Mouse (Mus musculus): Measurements from ENCODE around the gene Ppp1r14d. TPM values are rescaled to one million over a fixed set of nuclear protein-coding genes. Genes with fewer than 3 reads are reported as not detected.

Ppp1r14d gene
- polyA plus RNA-seq, 1 experiment from 2014 or later = 3.4 TPM

DNA sequence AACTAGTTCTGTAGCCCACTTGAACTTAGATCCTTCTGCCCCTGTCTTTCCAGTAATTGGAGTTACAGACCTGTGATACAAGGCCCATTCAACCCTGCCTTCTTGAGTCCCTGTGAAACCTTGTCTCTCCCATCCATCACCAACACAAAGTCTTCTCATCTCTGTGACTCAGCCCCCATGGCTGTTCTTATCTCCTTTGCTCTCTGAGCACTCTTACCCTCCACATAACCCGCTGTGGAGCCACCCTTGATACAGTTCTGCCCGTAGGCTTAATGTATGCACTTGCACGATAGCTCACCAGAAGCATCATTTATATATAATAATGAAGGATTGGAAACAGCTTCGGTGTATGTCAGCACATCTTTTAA is 11.1 kb upstream of the Ppp1r14d start:
- H3K4me1 ChIP-seq (ENCODE audit: control insufficient read depth, insufficient read depth, low read length) = no peaks in the 10 kb centered on the region; the same call in 1 of the 2 replicates
- no peak overlapping the region for H3K27ac ChIP-seq (ENCODE audit: low read length)
- no peak overlapping the region for H3K9ac ChIP-seq (ENCODE audit: low read length)
- no peaks in the 10 kb centered on the region for H3K36me3 ChIP-seq (ENCODE audit: control insufficient read depth, insufficient read depth, low read length)
- no peak overlapping the region for H3K4me3 ChIP-seq (replicated peaks; ENCODE audit: low read length)
- 0 out of 2 replicates have a peak overlapping the region, but pooled peaks have one; percentile 65 for H3K4me2 ChIP-seq (ENCODE audit: low read depth, low read length)
- H3K9me3 ChIP-seq (replicated peaks; ENCODE audit: control insufficient read depth, low read length) = no peaks in the 10 kb centered on the region
- 74% methylated on average over 4 of the region's 4 CpGs for WGBS
- ATAC-seq (ENCODE audit: insufficient read depth, low FRiP score) = no peak
- H3K27me3 ChIP-seq (ENCODE audit: control insufficient read depth, insufficient read depth, low read length) = peaks cover 29% of the 10 kb centered on the region

DNA sequence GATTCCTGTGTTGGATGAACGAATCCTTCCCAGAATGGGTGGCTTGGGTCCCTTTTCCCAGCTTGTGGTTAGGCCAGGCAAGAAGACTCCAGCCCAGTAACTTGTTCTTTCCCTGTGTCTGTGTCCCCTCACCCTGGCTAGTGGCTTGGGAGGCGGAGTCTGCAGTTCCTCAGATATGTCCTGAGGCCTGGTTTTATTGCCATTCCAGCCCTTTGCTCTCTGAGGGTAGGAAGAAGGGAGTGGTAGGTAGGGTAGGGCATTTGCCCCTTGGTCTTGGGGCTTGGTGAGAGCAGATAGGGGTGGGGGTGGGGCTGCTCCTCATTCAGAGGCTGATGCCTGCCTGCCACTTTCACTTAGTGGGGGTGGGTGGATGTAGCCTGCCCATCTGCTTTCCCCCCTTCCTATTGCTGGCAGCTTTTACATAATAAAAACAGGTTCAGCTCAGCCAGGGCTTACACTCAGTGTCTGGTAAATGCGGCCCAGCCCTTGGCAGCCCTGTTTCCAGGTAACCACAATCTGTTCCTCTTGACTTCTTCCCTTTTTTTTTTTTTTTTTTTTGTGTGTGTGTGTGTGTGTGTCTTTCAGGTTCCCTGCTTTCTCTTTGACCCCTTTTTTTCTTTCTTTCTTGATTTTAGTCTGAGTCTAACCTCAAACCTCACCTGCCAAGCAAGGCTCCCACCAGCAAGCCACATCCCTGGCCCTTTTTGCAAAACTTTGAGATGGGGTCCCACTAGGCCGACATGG is 10.5 kb upstream of the Ppp1r14d start:
- Histone ChIP-seq H3K4me1 (ENCODE audit: control insufficient read depth, insufficient read depth, low read length) (no peaks in the 10 kb centered on the region; the same call in 1 of the 2 replicates), H3K27me3 (ENCODE audit: control insufficient read depth, insufficient read depth, low read length) (peaks cover 31% of the 10 kb centered on the region), H3K36me3 (ENCODE audit: control insufficient read depth, insufficient read depth, low read length) (no peaks in the 10 kb centered on the region), H3K4me2 (ENCODE audit: low read depth, low read length) (peak overlapping the region; percentile 65), H3K9ac (ENCODE audit: low read length) (peak overlapping the region; percentile 58; the same call in 1 of the 2 replicates), H3K4me3 (replicated peaks; ENCODE audit: low read length) (peak overlapping the region; percentile 60), H3K27ac (ENCODE audit: low read length) (peak overlapping the region; percentile 61; the same call in 1 of the 2 replicates), H3K9me3 (replicated peaks; ENCODE audit: control insufficient read depth, low read length) (no peaks in the 10 kb centered on the region)
- no peak for ATAC-seq (ENCODE audit: insufficient read depth, low FRiP score)
- 58% methylated on average over 4 of the region's 4 CpGs for WGBS

DNA sequence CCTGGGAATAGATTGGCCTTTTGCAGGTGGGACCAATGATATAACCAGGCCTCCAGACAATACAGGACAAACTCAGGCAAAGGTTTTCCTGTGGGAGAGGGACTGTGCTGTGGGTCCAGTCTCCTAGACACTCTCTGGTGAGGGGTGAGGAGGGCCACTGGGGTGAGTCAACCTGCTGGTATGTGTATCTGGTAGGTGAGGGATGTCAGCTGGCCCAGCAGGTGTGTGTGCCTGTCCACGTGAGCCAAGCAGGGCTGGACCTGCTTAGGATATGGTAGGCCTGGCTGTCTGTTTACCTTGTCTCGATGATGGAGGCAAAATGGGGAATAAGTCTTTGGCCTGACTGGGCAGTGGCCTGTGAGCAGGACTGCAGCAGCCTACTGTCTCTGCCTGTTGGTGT is 9.0 kb upstream of the Ppp1r14d start:
- H3K27ac ChIP-seq (ENCODE audit: low read length) = peak overlapping the region; percentile 88
- ATAC-seq (ENCODE audit: insufficient read depth, low FRiP score) = peak; percentile 71

DNA sequence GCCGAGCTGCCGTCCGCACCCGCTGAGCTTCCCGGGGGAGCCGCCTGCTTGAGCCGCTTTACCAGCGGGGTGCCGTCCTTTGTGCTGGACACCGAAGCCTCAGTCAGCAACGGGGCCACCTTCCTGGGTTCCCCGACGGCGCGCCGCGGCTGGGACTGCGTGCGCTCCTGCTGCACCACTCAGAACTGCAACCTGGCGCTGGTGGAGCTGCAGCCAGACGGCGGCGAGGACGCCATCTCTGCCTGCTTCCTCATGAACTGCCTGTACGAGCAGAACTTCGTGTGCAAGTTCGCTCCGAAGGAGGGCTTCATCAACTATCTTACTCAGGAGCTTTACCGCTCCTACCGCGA is 8.1 kb upstream of the Ppp1r14d start:
- H3K9me3 ChIP-seq (replicated peaks; ENCODE audit: control insufficient read depth, low read length) = no peaks in the 10 kb centered on the region
- H3K4me1 ChIP-seq (ENCODE audit: control insufficient read depth, insufficient read depth, low read length) = no peaks in the 10 kb centered on the region; the same call in 1 of the 2 replicates
- H3K4me3 ChIP-seq (replicated peaks; ENCODE audit: low read length) = peak overlapping the region; percentile 60
- H3K36me3 ChIP-seq (ENCODE audit: control insufficient read depth, insufficient read depth, low read length) = no peaks in the 10 kb centered on the region
- 3% methylated on average over 31 of the region's 31 CpGs for WGBS
- H3K27ac ChIP-seq (ENCODE audit: low read length) = peak overlapping the region; percentile 88
- no peak for ATAC-seq (ENCODE audit: insufficient read depth, low FRiP score)
- peak overlapping the region; percentile 65 for H3K4me2 ChIP-seq (ENCODE audit: low read depth, low read length)
- H3K27me3 ChIP-seq (ENCODE audit: control insufficient read depth, insufficient read depth, low read length) = peaks cover 31% of the 10 kb centered on the region
- H3K9ac ChIP-seq (ENCODE audit: low read length) = peak overlapping the region; percentile 78

More for the DNA sequence above, 9.0 kb upstream of the Ppp1r14d start:
- H3K27me3 ChIP-seq (ENCODE audit: control insufficient read depth, insufficient read depth, low read length) = peaks cover 31% of the 10 kb centered on the region
- peak overlapping the region; percentile 78 for H3K9ac ChIP-seq (ENCODE audit: low read length)
- no peaks in the 10 kb centered on the region; the same call in 1 of the 2 replicates for H3K4me1 ChIP-seq (ENCODE audit: control insufficient read depth, insufficient read depth, low read length)
- 50% methylated on average over 2 of the region's 2 CpGs for WGBS
- H3K4me3 ChIP-seq (replicated peaks; ENCODE audit: low read length) = peak overlapping the region; percentile 60
- peak overlapping the region; percentile 65 for H3K4me2 ChIP-seq (ENCODE audit: low read depth, low read length)
- no peaks in the 10 kb centered on the region for H3K36me3 ChIP-seq (ENCODE audit: control insufficient read depth, insufficient read depth, low read length)
- no peaks in the 10 kb centered on the region for H3K9me3 ChIP-seq (replicated peaks; ENCODE audit: control insufficient read depth, low read length)

DNA sequence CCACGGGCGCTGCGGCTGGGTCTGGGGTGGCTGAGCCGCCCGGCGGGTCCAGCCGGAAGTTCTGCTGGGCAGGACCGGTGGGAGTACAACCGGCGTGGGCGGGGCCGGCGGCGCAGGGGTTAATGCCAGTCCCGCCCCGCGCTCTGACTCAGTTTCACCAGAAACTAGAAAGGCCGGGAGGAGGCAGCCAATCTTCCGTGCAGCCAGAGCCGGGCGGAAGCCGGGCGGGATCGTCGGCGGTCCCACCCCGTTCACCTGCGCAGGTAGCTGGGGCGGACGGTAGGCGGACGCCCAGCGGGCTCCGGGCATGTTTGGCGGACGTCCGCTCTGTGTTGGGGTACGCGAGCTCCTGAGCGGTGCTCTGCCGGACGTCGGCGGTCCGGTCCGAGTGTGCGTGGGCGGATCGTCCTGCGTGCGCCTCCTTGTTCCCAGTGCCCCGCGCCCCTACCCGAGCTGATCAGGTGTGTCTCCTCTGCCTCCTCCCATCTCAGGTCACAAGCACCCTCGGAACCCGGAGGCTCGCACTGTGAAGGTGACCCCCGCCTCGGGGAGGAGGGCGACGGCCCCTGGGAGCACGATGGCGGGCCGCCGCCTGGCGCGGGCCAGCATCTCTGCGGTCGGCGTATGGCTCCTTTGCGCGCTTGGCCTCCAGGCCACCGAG is 7.6 kb upstream of the Ppp1r14d start, which contains the start of gene Spint1:
Gene Spint1 (plus strand): TSS at position 153 of the 661 bp plus-strand sequence.
- H3K9me3 ChIP-seq (replicated peaks; ENCODE audit: control insufficient read depth, low read length) = no peaks in the 10 kb centered on the region
- no peaks in the 10 kb centered on the region for H3K36me3 ChIP-seq (ENCODE audit: control insufficient read depth, insufficient read depth, low read length)
- peak within 1 kb of the TSS; percentile 65 for H3K4me2 ChIP-seq (ENCODE audit: low read depth, low read length)
- H3K4me1 ChIP-seq (ENCODE audit: control insufficient read depth, insufficient read depth, low read length) = no peaks in the 10 kb centered on the region; the same call in 1 of the 2 replicates
- ATAC-seq (ENCODE audit: insufficient read depth, low FRiP score) = peak; percentile 84
- peak within 1 kb of the TSS; percentile 88 for H3K27ac ChIP-seq (ENCODE audit: low read length)
- WGBS = under 1% methylated on average over 73 of the region's 73 CpGs
- H3K27me3 ChIP-seq (ENCODE audit: control insufficient read depth, insufficient read depth, low read length) = peaks cover 31% of the 10 kb centered on the region
- H3K9ac ChIP-seq (ENCODE audit: low read length) = peak within 1 kb of the TSS; percentile 78
- H3K4me3 ChIP-seq (replicated peaks; ENCODE audit: low read length) = peak within 1 kb of the TSS; percentile 60

DNA sequence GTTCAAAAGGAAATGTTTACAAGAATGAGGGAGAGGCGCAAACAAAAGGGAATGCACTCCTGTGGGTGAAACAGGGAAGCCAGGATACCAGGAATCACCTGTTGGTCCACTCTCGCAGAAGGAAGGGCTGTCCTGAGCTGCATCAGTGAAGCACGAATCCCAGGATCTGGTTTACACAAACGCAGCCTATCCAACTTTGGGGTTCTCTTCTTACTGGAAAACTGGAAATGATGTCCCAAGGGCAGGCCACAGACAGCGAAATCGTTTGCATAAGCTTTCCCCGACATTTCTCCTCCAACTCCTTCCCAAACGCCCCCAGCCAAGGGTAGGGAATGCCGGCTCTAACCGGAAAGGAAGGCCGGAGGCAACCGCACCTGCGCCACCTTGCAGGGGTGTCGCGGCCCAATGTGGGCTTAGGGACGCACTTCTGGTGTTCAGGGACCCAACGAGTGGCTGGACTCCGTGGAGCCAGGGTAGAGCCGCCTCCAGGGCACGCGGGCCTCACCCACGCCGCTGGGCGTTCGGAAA is 7.0 kb upstream of the Ppp1r14d start:
- Histone ChIP-seq H3K4me2 (ENCODE audit: low read depth, low read length) (peak overlapping the region; percentile 65), H3K36me3 (ENCODE audit: control insufficient read depth, insufficient read depth, low read length) (no peaks in the 10 kb centered on the region), H3K4me3 (replicated peaks; ENCODE audit: low read length) (peak overlapping the region; percentile 60), H3K27ac (ENCODE audit: low read length) (peak overlapping the region; percentile 88), H3K9ac (ENCODE audit: low read length) (peak overlapping the region; percentile 78), H3K27me3 (ENCODE audit: control insufficient read depth, insufficient read depth, low read length) (peaks cover 31% of the 10 kb centered on the region), H3K4me1 (ENCODE audit: control insufficient read depth, insufficient read depth, low read length) (no peaks in the 10 kb centered on the region; the same call in 1 of the 2 replicates), H3K9me3 (replicated peaks; ENCODE audit: control insufficient read depth, low read length) (no peaks in the 10 kb centered on the region)
- no peak; the same call in 1 of the 2 replicates for ATAC-seq (ENCODE audit: insufficient read depth, low FRiP score)
- 11% methylated on average over 25 of the region's 25 CpGs for WGBS

DNA sequence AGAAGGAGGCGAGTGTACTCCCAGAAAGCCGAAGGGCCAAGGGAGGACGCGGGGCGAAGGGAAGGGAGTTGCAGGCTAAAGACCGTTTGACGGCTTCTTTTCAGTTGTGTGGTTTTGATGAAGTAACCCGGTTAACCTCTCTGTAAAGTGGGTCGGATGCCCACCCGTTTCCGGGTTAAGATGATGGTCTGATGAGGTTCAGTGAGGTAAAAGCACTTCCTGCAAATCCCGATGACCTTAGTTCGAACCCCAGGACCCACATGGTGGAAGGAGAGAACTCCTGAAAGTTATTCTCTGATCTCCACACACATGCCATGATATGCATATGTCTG is 20.6 kb downstream of the Ppp1r14d start:
- Histone ChIP-seq H3K27me3 (ENCODE audit: control insufficient read depth, insufficient read depth, low read length) (no peaks in the 10 kb centered on the region), H3K9ac (ENCODE audit: low read length) (peak overlapping the region; percentile 91), H3K27ac (ENCODE audit: low read length) (peak overlapping the region; percentile 74), H3K4me2 (ENCODE audit: low read depth, low read length) (peak overlapping the region; percentile 60), H3K9me3 (replicated peaks; ENCODE audit: control insufficient read depth, low read length) (no peaks in the 10 kb centered on the region), H3K36me3 (ENCODE audit: control insufficient read depth, insufficient read depth, low read length) (peaks cover 8% of the 10 kb centered on the region), H3K4me1 (ENCODE audit: control insufficient read depth, insufficient read depth, low read length) (peaks cover 7% of the 10 kb centered on the region; the same call in 1 of the 2 replicates), H3K4me3 (replicated peaks; ENCODE audit: low read length) (peak overlapping the region; percentile 89)
- WGBS = 0% methylated on average over 13 of the region's 13 CpGs
- ATAC-seq (ENCODE audit: insufficient read depth, low FRiP score) = no peak

DNA sequence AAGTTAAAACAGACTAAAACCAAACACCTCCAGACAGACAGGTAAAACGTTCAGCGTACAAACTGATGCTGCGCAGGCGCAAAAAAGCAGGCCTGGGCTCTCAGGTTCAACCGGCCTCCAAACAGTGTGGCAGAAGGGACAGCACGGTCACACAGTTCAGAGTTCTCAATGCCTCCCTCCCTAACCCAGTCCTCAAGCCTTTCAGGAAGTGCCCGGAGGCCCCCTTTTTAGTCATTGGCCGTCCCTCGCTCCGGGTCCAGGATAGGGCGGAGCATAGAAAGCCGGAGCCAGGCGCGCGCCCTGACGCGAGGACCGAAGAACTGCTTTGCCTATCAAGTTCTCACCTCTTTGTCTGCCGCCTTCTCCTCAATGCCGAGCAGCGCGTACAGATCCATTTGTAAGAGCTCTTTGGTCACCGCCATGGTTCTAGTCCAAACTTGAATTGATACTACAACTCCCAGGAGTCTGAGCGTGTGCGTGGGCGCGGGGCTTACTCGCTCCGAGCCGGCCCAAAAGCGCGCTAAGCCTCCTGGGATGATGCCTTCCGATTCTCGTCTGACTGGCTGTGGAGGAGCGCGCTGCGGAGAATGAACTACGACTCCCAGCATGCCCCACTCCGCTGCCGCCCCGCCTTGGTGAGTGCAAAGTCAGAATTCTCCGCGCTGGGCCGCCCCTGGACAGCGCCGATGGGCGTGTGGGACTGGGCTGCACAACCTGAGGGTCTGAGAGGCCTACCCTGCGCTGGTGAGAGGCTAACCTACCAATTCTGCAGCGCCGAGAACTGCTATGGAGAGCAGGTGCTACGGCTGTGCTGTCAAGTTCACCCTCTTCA is 21.1 kb downstream of the Ppp1r14d start, which contains the start of the genes Zfyve19 and Dnajc17:
Gene Zfyve19 (plus strand): TSS at position 274 of the 832 bp plus-strand sequence.
Gene Dnajc17 (minus strand): TSS at position 452 of the 832 bp plus-strand sequence.
- no peaks in the 10 kb centered on the region for H3K27me3 ChIP-seq (ENCODE audit: control insufficient read depth, insufficient read depth, low read length)
- ATAC-seq (ENCODE audit: insufficient read depth, low FRiP score) = peak; percentile 97
- H3K27ac ChIP-seq (ENCODE audit: low read length) = peak within 1 kb of the TSS; percentile 95
- WGBS = under 1% methylated on average over 51 of the region's 51 CpGs
- H3K36me3 ChIP-seq (ENCODE audit: control insufficient read depth, insufficient read depth, low read length) = peaks cover 8% of the 10 kb centered on the region
- H3K4me3 ChIP-seq (replicated peaks; ENCODE audit: low read length) = peak within 1 kb of the TSS; percentile 89
- no peaks in the 10 kb centered on the region for H3K9me3 ChIP-seq (replicated peaks; ENCODE audit: control insufficient read depth, low read length)
- H3K4me2 ChIP-seq (ENCODE audit: low read depth, low read length) = peak within 1 kb of the TSS; percentile 78
- H3K4me1 ChIP-seq (ENCODE audit: control insufficient read depth, insufficient read depth, low read length) = peaks cover 7% of the 10 kb centered on the region; the same call in 1 of the 2 replicates
- H3K9ac ChIP-seq (ENCODE audit: low read length) = peak within 1 kb of the TSS; percentile 91
